Mouse (Mus musculus) E14TG2a.4 (cell line): ENCODE results near the gene Sdhb.

Source experiments
- CTCF ChIP-seq: conservative IDR thresholded peaks from 2 replicates; pipeline ENCODE4 v1.5.1; 2014; ENCODE audit warnings: low read length
- NANOG ChIP-seq: IDR thresholded peaks from 2 replicates; pipeline ENCODE4 v1.6.1; 2014; ENCODE audit warnings: borderline replicate concordance, low read length, mixed read lengths

DNA sequence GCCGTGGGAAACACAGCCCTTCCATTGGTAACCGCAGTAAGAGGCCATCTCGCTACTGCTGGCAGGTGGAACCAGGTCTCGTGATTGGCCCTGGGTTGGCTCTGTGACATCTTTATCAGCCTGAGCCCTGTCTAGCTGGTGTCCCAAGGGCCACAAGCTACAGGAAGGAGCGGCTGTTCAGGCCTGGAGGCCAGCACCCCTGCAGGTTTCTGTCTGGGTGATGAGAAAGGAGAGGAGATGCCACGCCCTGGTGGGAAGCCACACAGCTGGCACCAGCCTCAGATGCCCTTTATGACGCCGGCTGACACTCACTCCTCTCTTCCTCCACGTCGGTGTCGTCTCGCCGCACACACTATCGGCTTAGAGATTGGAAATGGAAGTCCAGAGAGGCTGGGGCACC is 28.4 kb downstream of the Sdhb start:
- no peak for TF ChIP-seq CTCF
- TF ChIP-seq NANOG: no peak
